Mouse (Mus musculus) granulocyte monocyte progenitor cell, adult 5-6 weeks (primary cell): Measurements from ENCODE around the gene Fbxo17. TPM values are rescaled to one million over a fixed set of nuclear protein-coding genes. Genes with fewer than 3 reads are reported as not detected.
A peak's percentile ranks its signal among the peaks of the same experiment; 100 is the strongest.

Source experiments
- ATAC-seq: replicated peaks from 2 replicates; pipeline ENCODE4 v1.8.0; 2016; ENCODE audit warnings: mild to moderate bottlenecking, moderate TSS enrichment, inconsistent platforms; ENCODE audit not compliant: poor library complexity, severe bottlenecking
- total RNA-seq, 2 experiments: library from RNA; stranded (forward) in 1 of 2; stranded (reverse) in 1 of 2; fragments of 200-712, 200-1000 nt in 1 of 2; fragments of >200 nt in 1 of 2; fragmentation: Nextera tagmentation in 1 of 2; gene quantifications; 2 replicates each; pipeline ENCODE4 v1.2.3; 2014 to 2017

Gene Fbxo17
- total RNA-seq, 2 experiments from 2014 or later: 1.3 to 3.3 TPM

DNA sequence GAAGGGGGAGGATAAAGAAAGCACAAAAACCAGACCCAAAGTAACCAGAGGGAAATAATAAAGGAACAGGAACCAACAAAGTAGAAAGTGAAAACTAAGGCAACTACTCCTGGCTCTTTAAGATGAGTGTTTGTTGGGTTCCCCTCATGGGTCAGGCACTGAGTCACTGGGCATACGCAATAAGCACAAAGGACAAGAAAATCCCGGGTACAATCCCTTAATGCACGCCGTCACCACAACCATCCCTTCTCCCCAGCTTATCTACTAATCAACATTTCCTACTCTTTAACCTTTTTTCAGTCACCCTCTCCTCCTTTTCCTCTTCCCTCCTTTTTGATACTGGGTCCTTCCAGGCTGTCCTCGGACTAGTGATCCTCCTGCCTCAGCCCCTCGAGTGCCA lies 48.6 kb downstream of the Fbxo17 start:
- ATAC-seq: peak; percentile 44

DNA sequence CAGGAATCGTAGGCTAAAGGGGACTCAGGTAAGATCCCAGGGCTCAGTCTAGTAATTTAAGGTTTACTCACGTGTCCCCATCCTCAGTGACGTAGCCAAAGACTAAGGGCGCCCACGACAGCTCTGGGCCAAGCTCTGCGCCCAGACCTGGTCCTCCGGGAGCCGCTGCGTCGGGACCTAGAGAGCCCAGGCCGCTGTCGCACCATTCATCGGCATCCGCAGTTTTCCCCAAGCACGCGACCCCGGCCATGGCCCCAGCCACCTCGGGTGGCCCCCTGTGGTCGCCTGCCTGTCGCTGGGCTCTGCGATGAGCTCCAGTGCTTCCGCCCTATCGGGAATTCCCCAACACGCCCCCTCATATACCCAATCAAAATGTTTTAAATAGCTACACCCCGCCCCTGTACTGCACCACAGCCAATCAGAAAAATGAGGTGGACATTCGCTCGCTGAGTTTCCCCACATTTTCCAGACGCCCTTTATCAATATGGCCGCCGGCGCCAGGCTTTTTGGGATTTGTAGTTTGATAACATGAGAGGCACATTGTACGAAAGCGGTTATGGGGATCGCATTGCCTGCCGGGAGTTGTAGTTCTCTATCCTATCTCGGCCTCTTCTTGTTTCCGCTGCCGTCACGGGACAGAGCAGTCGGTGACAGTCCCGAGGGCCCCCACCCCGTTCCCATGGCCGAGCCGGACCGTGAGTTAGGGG lies 49.7 kb downstream of the Fbxo17 start, which contains the start of gene Sirt2:
TSS of gene Sirt2 (plus strand) at position 563 of the 707 bp plus-strand sequence.
- ATAC-seq: peak; percentile 90

DNA sequence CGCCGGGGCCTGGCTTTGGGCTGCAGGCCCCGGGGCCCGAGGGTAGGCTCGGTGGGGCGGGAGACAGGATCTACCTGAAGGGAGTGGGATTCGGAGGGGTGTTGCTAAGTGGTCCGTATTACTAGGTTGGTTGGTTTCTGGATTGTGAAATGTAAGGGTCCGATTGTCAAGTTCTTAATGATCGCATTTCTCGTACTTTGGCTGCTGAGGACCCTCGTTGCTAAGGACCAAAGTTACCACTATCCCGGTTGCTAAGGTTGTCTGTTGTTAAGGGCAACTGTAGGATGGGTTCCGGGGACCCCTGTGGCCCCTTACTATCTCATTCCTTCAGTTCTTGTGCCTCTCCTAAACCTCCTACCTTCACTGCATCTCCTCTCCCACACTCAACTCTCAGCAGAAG lies 50.3 kb downstream of the Fbxo17 start:
- no peak for ATAC-seq

DNA sequence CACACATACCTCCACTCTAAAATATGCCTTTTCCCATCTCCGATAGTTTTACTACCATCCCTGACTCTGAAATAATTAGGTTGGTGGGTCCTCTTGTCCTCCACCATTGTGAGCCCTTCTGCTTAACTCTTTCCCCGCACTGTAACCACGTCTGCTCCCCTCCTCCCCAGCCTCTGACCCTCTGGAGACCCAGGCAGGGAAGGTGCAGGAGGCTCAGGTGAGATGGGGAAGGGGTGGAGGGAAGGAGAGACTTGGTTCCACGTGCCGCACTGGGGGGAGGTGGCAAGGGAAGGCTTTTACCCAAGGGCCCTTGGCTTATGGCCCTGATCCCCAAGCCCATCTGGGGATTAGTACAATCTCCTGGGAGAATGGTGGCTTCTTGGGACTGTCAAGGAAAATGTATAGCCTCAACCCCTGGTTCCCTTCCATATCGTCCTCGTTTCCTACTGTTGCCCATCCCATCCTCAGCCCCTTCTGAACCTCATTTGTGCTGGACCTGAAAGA lies 50.9 kb downstream of the Fbxo17 start, which contains the start of gene Nfkbib:
TSS of gene Nfkbib (minus strand) at position 51 of the 504 bp plus-strand sequence.
- no peak for ATAC-seq

GRCm38 (mm10) chr7:28769414-28769958 lies 52.9 kb downstream of the Fbxo17 start:
- no peak for ATAC-seq

- no peak for ATAC-seq
These were observed 53.7 kb downstream of the Fbxo17 start for GRCm38 (mm10) chr7:28770309-28770708.

GRCm38 (mm10) chr7:28771867-28772266 lies 55.3 kb downstream of the Fbxo17 start:
- ATAC-seq: no peak

- peak; percentile 44; the same call in 1 of the 2 replicates for ATAC-seq
These were observed 56.6 kb downstream of the Fbxo17 start for GRCm38 (mm10) chr7:28773163-28773562.

- ATAC-seq: no peak
These were observed 57.6 kb downstream of the Fbxo17 start for GRCm38 (mm10) chr7:28774164-28774563.

DNA sequence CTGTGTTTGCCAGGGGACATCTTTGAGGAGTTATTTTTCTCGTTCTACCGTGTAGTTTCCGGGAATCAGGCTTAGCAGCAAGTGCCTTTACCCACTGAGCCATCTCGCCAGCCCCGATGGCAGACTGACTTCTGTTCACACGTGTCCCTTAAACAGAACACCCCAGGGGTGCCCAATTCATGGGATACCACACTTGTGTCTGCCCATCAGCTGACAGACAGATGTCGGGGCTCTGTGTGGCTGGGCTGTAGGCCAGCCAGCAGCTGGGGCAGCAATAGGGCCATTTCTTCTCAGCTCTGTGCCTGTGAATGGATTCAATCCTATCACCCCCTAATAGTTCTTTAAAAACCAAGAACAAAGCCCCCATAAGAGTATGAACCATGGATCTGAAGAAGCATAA lies 58.5 kb downstream of the Fbxo17 start:
- ATAC-seq: no peak

DNA sequence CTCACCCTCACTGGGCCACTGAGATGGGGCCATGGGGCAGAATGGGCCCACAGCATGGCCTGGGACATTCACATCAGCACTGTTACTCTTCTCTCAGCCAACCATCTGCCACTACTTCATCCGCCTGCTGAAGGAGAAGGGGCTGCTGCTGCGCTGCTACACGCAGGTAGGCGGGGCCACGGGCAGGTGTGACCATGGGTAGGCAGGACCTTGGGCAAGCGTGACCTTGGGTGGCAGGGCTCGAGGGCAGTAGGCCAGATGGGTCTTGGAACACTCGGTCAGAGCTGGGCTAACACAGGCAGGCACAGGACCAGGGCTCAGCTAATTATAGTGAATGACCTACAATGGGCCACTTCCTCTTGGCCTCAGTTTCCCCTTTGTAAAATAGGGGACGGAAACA lies 62.2 kb downstream of the Fbxo17 start:
- ATAC-seq: no peak

DNA sequence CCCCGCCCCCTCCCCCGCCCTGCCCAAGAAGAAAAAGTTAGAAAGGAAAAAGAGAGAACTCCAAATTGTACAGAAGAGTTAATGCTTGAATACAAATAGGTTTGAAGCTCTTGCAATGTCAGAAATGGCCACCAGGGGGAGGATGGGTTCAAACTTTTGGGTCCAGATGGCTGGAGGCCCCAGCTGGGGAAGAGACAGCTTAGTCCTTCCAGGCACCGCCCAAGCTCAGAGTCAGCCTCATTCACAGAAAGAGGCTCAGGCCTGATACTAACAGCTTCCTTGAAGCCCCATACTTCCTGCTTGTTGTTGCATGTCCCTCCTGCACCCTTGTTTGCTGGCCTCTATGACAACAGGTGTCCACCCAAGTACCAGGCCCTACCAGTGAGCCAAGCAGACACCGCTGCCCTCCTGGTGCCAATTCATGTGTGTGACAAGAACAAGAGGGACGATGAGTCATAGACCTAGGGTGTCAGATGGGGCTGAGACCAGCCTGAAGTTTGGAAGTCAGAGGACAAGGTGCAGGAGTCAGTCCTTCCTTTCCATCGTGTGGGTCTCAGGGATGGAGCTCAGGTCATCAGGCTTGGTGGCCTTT lies 63.6 kb downstream of the Fbxo17 start:
- ATAC-seq: peak; percentile 73

DNA sequence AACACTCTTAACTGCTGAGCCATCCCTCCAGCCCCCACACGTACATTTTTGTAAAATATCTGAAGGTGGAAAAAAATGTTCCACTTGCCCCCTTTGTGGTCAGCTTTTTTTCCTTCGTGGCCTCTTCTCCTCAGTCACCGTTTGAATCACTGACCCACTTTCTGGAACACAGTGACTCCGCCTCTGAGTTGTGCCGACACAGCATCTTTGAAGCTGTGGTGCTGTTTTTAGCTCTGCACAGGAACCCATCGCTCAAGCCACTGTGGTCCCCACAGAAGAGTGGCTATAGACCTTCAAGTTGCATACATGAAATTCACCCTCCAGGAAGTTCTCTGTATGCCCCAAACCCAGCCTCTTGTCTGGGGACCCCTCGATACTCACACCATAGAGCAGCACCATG lies 64.3 kb downstream of the Fbxo17 start:
- ATAC-seq: no peak

- peak; percentile 70 for ATAC-seq
These were observed 64.7 kb downstream of the Fbxo17 start for GRCm38 (mm10) chr7:28781261-28781663.

- ATAC-seq: no peak
These were observed 68.6 kb downstream of the Fbxo17 start for GRCm38 (mm10) chr7:28785161-28785560.

Other genes with a start within 250 kb of the Fbxo17 start
- not detected in 2 replicates for gene Ifnl2, start 206.3 kb upstream of the Fbxo17 start, total RNA-seq (2014; fragmentation: Nextera tagmentation)
- not detected in 2 replicates for gene Ifnl2, start 206.3 kb upstream of the Fbxo17 start, total RNA-seq (2017)
- gene Ifnl3, start 194.0 kb upstream of the Fbxo17 start, total RNA-seq (2014; fragmentation: Nextera tagmentation): not detected in 2 replicates
- gene Ifnl3, start 194.0 kb upstream of the Fbxo17 start, total RNA-seq (2017): not detected in 2 replicates
- not detected in 2 replicates for gene Sycn, start 175.9 kb upstream of the Fbxo17 start, total RNA-seq (2014; fragmentation: Nextera tagmentation)
- not detected in 2 replicates for gene Sycn, start 175.9 kb upstream of the Fbxo17 start, total RNA-seq (2017)
- not detected in 2 replicates for gene Nccrp1, start 169.6 kb upstream of the Fbxo17 start, total RNA-seq (2014; fragmentation: Nextera tagmentation)
- gene Nccrp1, start 169.6 kb upstream of the Fbxo17 start, total RNA-seq (2017): not detected in 2 replicates
- gene Samd4b, start 118.7 kb upstream of the Fbxo17 start, total RNA-seq (2014; fragmentation: Nextera tagmentation): 17.5 and 25.0 TPM in 2 replicates
- 3.4 and 3.9 TPM in 2 replicates for gene Samd4b, start 118.7 kb upstream of the Fbxo17 start, total RNA-seq (2017)
- gene Pak4, start 118.6 kb upstream of the Fbxo17 start, total RNA-seq (2014; fragmentation: Nextera tagmentation): 3.2 and 3.7 TPM in 2 replicates
- gene Pak4, start 118.6 kb upstream of the Fbxo17 start, total RNA-seq (2017): 3.4 and 6.4 TPM in 2 replicates
- gene Acp7, start 85.5 kb upstream of the Fbxo17 start, total RNA-seq (2014; fragmentation: Nextera tagmentation): not detected in 2 replicates
- gene Acp7, start 85.5 kb upstream of the Fbxo17 start, total RNA-seq (2017): not detected in 2 replicates
- 4.3 TPM in 1 of 2 replicates, not detected in the other for gene Fbxo27, start 24.0 kb upstream of the Fbxo17 start, total RNA-seq (2014; fragmentation: Nextera tagmentation)
- 0.17 TPM in 1 of 2 replicates, not detected in the other for gene Fbxo27, start 24.0 kb upstream of the Fbxo17 start, total RNA-seq (2017)
- gene Mrps12, start 25.0 kb downstream of the Fbxo17 start, total RNA-seq (2014; fragmentation: Nextera tagmentation): 125 and 177 TPM in 2 replicates
- 33.2 and 41.8 TPM in 2 replicates for gene Mrps12, start 25.0 kb downstream of the Fbxo17 start, total RNA-seq (2017)
- gene Sars2, start 25.2 kb downstream of the Fbxo17 start, total RNA-seq (2014; fragmentation: Nextera tagmentation): 19.6 and 21.6 TPM in 2 replicates
- 10.4 and 12.4 TPM in 2 replicates for gene Sars2, start 25.2 kb downstream of the Fbxo17 start, total RNA-seq (2017)
- not detected in 2 replicates for gene Ccer2, start 39.4 kb downstream of the Fbxo17 start, total RNA-seq (2014; fragmentation: Nextera tagmentation)
- gene Ccer2, start 39.4 kb downstream of the Fbxo17 start, total RNA-seq (2017): not detected in 2 replicates
- gene Sirt2, start 49.9 kb downstream of the Fbxo17 start, total RNA-seq (2014; fragmentation: Nextera tagmentation): 49.5 and 50.5 TPM in 2 replicates
- 13.9 and 28.8 TPM in 2 replicates for gene Sirt2, start 49.9 kb downstream of the Fbxo17 start, total RNA-seq (2017)
- gene Nfkbib, start 50.7 kb downstream of the Fbxo17 start, total RNA-seq (2014; fragmentation: Nextera tagmentation): 22.0 and 36.0 TPM in 2 replicates
- gene Nfkbib, start 50.7 kb downstream of the Fbxo17 start, total RNA-seq (2017): 20.0 and 24.1 TPM in 2 replicates
- 67.9 and 72.3 TPM in 2 replicates for gene Rinl, start 72.2 kb downstream of the Fbxo17 start, total RNA-seq (2014; fragmentation: Nextera tagmentation)
- 55.9 and 75.5 TPM in 2 replicates for gene Rinl, start 72.2 kb downstream of the Fbxo17 start, total RNA-seq (2017)
- 466 and 510 TPM in 2 replicates for gene Hnrnpl, start 91.7 kb downstream of the Fbxo17 start, total RNA-seq (2014; fragmentation: Nextera tagmentation)
- 276 and 296 TPM in 2 replicates for gene Hnrnpl, start 91.7 kb downstream of the Fbxo17 start, total RNA-seq (2017)
- 125 and 134 TPM in 2 replicates for gene Ech1, start 108.4 kb downstream of the Fbxo17 start, total RNA-seq (2014; fragmentation: Nextera tagmentation)
- gene Ech1, start 108.4 kb downstream of the Fbxo17 start, total RNA-seq (2017): 76.3 and 99.3 TPM in 2 replicates
- 20.5 and 20.8 TPM in 2 replicates for gene Lgals4, start 117.0 kb downstream of the Fbxo17 start, total RNA-seq (2014; fragmentation: Nextera tagmentation)
- 3.9 and 6.6 TPM in 2 replicates for gene Lgals4, start 117.0 kb downstream of the Fbxo17 start, total RNA-seq (2017)
- not detected in 2 replicates for gene Lgals7, start 147.0 kb downstream of the Fbxo17 start, total RNA-seq (2014; fragmentation: Nextera tagmentation)
- gene Lgals7, start 147.0 kb downstream of the Fbxo17 start, total RNA-seq (2017): not detected in 2 replicates
- not detected in 2 replicates for gene Capn12, start 164.6 kb downstream of the Fbxo17 start, total RNA-seq (2014; fragmentation: Nextera tagmentation)
- 0.13 TPM in 1 of 2 replicates, not detected in the other for gene Capn12, start 164.6 kb downstream of the Fbxo17 start, total RNA-seq (2017)
- gene Actn4, start 245.5 kb downstream of the Fbxo17 start, total RNA-seq (2014; fragmentation: Nextera tagmentation): 85.8 and 94.3 TPM in 2 replicates
- gene Actn4, start 245.5 kb downstream of the Fbxo17 start, total RNA-seq (2017): 40.2 and 47.1 TPM in 2 replicates